Mouse (Mus musculus) stomach, embryonic 14.5 days (tissue): ENCODE data around the gene Rnf227. TPM values are rescaled to one million over a fixed set of nuclear protein-coding genes. Genes with fewer than 3 reads are reported as not detected.

Experiments
- ATAC-seq: fragments of 200-750 bp; cut with Nextera tagmentation; 2 replicates; pipeline ENCODE4 v1.8.0; 2017; ENCODE audit warnings: low read depth, moderate TSS enrichment; ENCODE audit not compliant: insufficient number of reproducible peaks, insufficient read depth, low FRiP score
- H3K27ac ChIP-seq: fragments of 300-500 bp; sonication (generic); 2 replicates; pipeline ENCODE4 v1.5.1; 2014; ENCODE audit warnings: mild to moderate bottlenecking, low read length, moderate library complexity, mixed read lengths
- H3K27me3 ChIP-seq: fragments of 300-500 bp; sonication (generic); 2 replicates; pipeline ENCODE4 v1.6.1; 2014; ENCODE audit warnings: low read length, control low read depth, mixed read lengths; ENCODE audit not compliant: control insufficient read depth, insufficient read depth
- H3K36me3 ChIP-seq: fragments of 300-500 bp; sonication (generic); 2 replicates; pipeline ENCODE4 v1.6.1; 2014; ENCODE audit warnings: mild to moderate bottlenecking, control low read depth, low read length, moderate library complexity, mixed read lengths; ENCODE audit not compliant: control insufficient read depth, insufficient read depth
- H3K4me1 ChIP-seq: fragments of 300-500 bp; sonication (generic); 2 replicates; pipeline ENCODE4 v1.6.1; 2014; ENCODE audit warnings: low read length, control low read depth, mixed read lengths; ENCODE audit not compliant: control insufficient read depth, insufficient read depth
- H3K4me2 ChIP-seq: fragments of 300-500 bp; sonication (generic); replicated peaks from 2 replicates; pipeline ENCODE4 v1.6.1; 2014; ENCODE audit warnings: low read depth, low read length, control low read depth
- H3K4me3 ChIP-seq: fragments of 300-500 bp; sonication (generic); 2 replicates; pipeline ENCODE4 v1.5.1; 2014; ENCODE audit warnings: low read depth, low read length, control low read depth
- H3K9ac ChIP-seq: fragments of 300-500 bp; sonication (generic); replicated peaks from 2 replicates; pipeline ENCODE4 v1.6.1; 2014; ENCODE audit warnings: low read depth, mild to moderate bottlenecking, control low read depth, low read length, moderate library complexity, mixed read lengths
- H3K9me3 ChIP-seq: fragments of 300-500 bp; sonication (generic); 2 replicates; pipeline ENCODE4 v1.6.1; 2016; ENCODE audit warnings: low read depth, low read length, control low read depth; ENCODE audit not compliant: control insufficient read depth
- WGBS: fragments of 180-500 bp; shearing (Covaris S2); extraction: QIAGEN DNeasy Blood & Tissue Kit; methylation state at CpG from one replicate; pipeline ENCODE4 v1.1.7; 2014; 5-methylcytosine and 5-hydroxymethylcytosine counted together
- polyA plus RNA-seq: library from polyadenylated mRNA; unstranded; fragments of >200 nt; fragmentation: Nextera tagmentation; extraction: Ambion mirVana; gene quantifications from 2 replicates; pipeline ENCODE4 v1.2.1, GENCODE M21; 2014

Rnf227 gene
- polyA plus RNA-seq, 1 experiment from 2014 or later = 15.3 TPM

DNA sequence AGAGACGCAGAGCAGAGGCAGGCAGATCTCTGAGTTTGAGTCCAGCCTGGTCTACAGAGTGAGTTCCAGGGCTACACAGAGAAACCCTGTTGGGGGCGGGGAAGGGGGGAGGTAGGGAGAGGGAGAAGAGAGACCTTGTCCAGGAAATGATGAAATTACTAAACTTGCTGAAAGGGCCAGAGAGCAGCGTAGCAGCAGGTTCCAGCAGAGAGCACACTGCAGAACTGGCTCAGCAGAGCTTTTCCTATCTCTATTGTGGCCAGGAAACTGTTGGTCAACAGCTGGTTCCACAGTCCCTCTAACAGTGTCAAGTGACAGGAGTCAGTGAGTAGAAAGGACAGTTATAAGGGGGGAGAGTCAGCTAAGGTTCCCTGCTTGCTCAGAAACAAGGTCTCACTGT lies 39.3 kb downstream of the Rnf227 start:
- Histone ChIP-seq H3K4me1 (no peaks in the 10 kb centered on the region), H3K9ac (no peak overlapping the region), H3K36me3 (no peaks in the 10 kb centered on the region; the same call in 1 of the 2 replicates), H3K9me3 (no peaks in the 10 kb centered on the region), H3K27ac (no peak overlapping the region), H3K4me2 (no peak overlapping the region), H3K4me3 (no peak overlapping the region), H3K27me3 (no peaks in the 10 kb centered on the region)
- 87% methylated on average over 3 of the region's 3 CpGs for WGBS
- no peak for ATAC-seq

DNA sequence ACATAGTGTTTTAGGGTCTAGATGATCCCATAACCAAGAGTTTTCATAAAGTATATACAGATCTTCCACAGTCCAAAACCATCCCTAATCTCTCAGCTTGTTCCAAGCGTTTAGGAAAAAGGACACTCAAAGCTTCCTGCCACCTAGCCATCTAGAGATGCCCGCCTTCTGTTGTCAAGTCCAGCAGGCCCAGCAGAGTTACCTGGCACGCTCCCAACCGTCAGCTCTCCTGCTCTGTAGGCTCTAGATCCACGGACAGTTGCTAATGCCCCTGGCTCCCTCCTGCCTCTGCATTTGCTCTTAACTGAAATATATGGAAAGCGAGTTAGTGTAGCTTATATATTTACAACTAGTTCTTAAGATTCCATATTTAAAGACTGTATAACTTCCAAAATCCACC lies 41.1 kb downstream of the Rnf227 start:
- no peak for ATAC-seq
- Histone ChIP-seq H3K9me3 (no peaks in the 10 kb centered on the region), H3K4me2 (no peak overlapping the region), H3K4me3 (no peak overlapping the region), H3K9ac (no peak overlapping the region), H3K27me3 (no peaks in the 10 kb centered on the region), H3K4me1 (no peaks in the 10 kb centered on the region), H3K36me3 (no peaks in the 10 kb centered on the region; the same call in 1 of the 2 replicates), H3K27ac (no peak overlapping the region)
- WGBS = 77% methylated on average over 6 of the region's 6 CpGs

DNA sequence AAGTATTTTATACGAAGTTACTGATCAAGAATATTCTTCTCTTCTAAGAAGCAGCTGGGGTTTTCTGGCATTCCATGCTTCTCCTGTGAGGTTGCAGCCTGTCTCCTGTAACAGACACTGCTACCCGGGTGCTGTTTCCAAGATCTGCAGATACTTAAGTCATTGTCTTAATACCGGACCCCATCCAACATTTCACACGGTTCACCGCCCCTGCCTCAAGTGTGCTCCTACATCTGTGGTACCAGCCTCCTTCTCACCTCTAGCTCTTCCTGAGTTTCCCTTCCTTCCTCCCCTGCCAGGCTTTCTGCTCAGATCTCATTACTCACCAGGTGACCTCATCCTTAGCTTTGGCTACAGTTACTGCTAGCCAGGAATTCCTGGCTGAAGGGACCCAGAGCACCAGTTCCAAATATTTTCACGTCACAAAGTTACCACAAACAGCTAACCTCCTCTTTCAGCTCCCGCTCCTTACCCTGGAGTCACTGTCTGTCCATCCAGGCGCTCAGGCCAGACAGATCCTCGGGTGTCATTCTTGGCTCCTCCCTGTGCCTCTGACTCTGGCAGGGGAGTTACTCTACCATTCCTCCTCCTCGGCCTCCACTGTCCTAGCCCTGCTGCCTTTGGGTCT lies 42.3 kb downstream of the Rnf227 start:
- no peak for ATAC-seq
- H3K27ac ChIP-seq = no peak overlapping the region

GRCm38 (mm10) chr11:69384979-69385378 lies 44.7 kb downstream of the Rnf227 start:
- H3K27ac ChIP-seq = no peak overlapping the region
- 77% methylated on average over 6 of the region's 6 CpGs for WGBS
- ATAC-seq = no peak
- H3K9me3 ChIP-seq = no peaks in the 10 kb centered on the region
- no peak overlapping the region for H3K4me2 ChIP-seq
- no peaks in the 10 kb centered on the region for H3K36me3 ChIP-seq
- no peak overlapping the region for H3K4me3 ChIP-seq
- no peaks in the 10 kb centered on the region for H3K4me1 ChIP-seq
- H3K27me3 ChIP-seq = no peaks in the 10 kb centered on the region
- no peak overlapping the region for H3K9ac ChIP-seq

More for the DNA sequence above, 42.3 kb downstream of the Rnf227 start:
- no peak overlapping the region for H3K4me2 ChIP-seq
- no peaks in the 10 kb centered on the region for H3K36me3 ChIP-seq
- no peak overlapping the region for H3K4me3 ChIP-seq
- H3K4me1 ChIP-seq = no peaks in the 10 kb centered on the region
- 65% methylated on average over 10 of the region's 10 CpGs for WGBS
- no peak overlapping the region for H3K9ac ChIP-seq
- H3K27me3 ChIP-seq = no peaks in the 10 kb centered on the region
- H3K9me3 ChIP-seq = no peaks in the 10 kb centered on the region

DNA sequence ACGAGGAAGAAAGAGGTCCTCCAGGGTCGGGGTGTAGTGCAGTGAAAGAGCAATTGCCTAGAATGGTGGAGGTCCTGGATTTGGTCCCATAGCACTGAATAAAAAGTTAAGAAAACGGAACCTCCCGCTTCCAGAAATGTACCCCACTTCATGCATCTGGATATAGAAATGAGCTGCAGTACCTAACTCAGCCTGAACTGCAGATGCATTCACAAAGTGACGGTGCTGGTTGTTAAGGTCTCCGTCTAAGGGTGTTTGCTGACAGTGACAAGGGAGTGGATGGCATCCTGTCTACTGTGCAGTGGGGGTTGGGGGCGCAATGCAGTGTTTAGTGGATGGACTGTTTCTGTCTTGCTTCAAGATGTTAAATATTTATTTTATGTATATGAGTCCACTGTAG lies 46.5 kb downstream of the Rnf227 start:
- Histone ChIP-seq H3K36me3 (no peaks in the 10 kb centered on the region), H3K4me1 (no peaks in the 10 kb centered on the region), H3K4me3 (no peak overlapping the region), H3K27me3 (no peaks in the 10 kb centered on the region), H3K9me3 (no peaks in the 10 kb centered on the region), H3K9ac (no peak overlapping the region), H3K4me2 (no peak overlapping the region), H3K27ac (no peak overlapping the region)
- 69% methylated on average over 7 of the region's 7 CpGs for WGBS
- ATAC-seq = no peak

GRCm38 (mm10) chr11:69388680-69389079 lies 48.4 kb downstream of the Rnf227 start:
- WGBS = 97% methylated on average over 4 of the region's 4 CpGs
- Histone ChIP-seq H3K27me3 (no peaks in the 10 kb centered on the region), H3K4me1 (no peaks in the 10 kb centered on the region), H3K4me2 (no peak overlapping the region), H3K4me3 (no peak overlapping the region), H3K36me3 (no peaks in the 10 kb centered on the region), H3K9ac (no peak overlapping the region), H3K27ac (no peak overlapping the region), H3K9me3 (no peaks in the 10 kb centered on the region)
- ATAC-seq = no peak

DNA sequence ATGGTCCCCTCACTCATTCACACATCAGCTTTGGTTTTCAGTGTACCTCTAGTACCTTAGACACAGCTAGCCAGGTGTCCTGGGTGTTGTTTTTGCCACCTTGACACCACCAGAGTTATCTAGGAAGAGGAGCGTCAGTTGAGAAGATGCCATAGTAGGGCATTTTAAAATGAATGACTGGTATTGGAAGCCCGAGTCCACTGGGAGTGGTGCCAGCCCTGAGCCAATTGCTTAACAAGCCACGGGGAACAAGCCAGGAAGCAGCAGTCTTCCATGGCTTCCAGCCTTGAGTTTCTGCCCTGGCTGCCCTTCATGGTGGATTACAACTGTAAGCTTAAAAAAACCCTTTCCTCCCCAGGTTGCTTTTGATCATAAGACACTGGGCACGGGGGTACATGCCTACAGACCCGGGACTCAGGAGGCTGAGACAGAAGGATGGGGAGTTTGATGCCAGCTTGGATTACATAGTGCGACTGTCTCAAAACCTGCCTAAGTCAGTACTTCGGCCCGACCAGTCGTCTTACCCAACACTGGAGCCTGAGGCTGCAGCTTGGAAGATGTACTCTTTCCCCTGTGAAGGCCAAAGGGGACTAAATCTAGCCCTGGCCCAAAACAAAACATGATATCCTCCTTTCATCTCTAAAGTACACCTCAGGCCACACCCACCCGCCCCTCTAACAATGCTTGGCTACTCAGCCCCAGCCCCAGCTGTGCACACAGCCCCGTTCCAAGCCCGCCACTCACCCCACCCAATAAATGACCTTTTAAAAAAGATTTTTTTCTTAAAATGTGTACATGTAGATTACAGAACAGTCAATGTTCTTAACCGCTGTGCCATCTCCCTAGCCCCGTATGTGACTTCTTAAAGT lies 49.5 kb downstream of the Rnf227 start:
- 56% methylated on average over 14 of the region's 14 CpGs for WGBS
- Histone ChIP-seq H3K9me3 (no peaks in the 10 kb centered on the region), H3K27ac (no peak overlapping the region), H3K4me2 (no peak overlapping the region), H3K27me3 (no peaks in the 10 kb centered on the region), H3K4me1 (peaks cover 3% of the 10 kb centered on the region; the same call in 1 of the 2 replicates), H3K4me3 (no peak overlapping the region), H3K9ac (no peak overlapping the region), H3K36me3 (no peaks in the 10 kb centered on the region)
- peak; percentile 54; the same call in 1 of the 2 replicates for ATAC-seq

DNA sequence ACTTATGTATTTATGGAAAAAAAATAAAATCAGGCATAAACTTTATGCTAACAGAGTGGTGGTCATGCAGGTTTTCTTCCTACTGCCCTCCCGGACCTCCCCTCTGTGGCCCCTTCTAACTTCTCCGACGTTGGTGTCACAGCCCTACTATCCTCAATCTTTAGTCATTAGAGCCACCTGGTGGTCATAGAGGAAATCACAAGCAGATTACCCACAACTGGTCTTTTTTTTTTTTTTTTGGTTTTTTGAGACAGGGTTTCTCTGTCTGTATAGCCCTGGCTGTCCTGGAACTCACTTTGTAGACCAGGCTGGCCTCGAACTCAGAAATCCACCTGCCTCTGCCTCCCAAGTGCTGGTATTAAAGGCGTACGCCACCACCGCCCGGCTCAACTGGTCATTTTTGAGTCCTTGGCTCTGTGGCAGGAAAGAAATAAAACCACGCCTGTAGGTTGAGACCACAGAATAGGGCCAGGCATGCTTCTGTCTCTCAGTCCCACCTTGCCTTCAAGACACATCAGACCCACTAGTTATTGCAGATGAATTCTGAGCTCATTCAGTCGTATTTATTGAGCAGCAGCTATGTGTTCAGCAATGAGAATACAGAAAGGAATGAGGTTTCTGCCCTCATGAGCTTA lies 50.3 kb downstream of the Rnf227 start:
- no peak overlapping the region for H3K4me3 ChIP-seq
- no peaks in the 10 kb centered on the region for H3K36me3 ChIP-seq
- H3K9ac ChIP-seq = no peak overlapping the region
- peaks cover 3% of the 10 kb centered on the region; the same call in 1 of the 2 replicates for H3K4me1 ChIP-seq
- no peaks in the 10 kb centered on the region for H3K27me3 ChIP-seq
- H3K4me2 ChIP-seq = no peak overlapping the region
- ATAC-seq = peak; percentile 25; the same call in 1 of the 2 replicates
- no peak overlapping the region for H3K27ac ChIP-seq
- no peaks in the 10 kb centered on the region for H3K9me3 ChIP-seq
- 48% methylated on average over 10 of the region's 10 CpGs for WGBS
